Mouse (Mus musculus) c-Kit-negative CD71-positive TER-119-positive erythroid progenitor cells, embryonic 14.5 days (primary cell): Measurements from ENCODE around the gene Vpreb1.

ENCODE experiments used
- DNase-seq: peaks from one replicate; pipeline ENCODE4 v3.0.0-alpha.2; 2013; ENCODE audit warnings: low read depth, low spot score

Gene Vpreb1

DNA sequence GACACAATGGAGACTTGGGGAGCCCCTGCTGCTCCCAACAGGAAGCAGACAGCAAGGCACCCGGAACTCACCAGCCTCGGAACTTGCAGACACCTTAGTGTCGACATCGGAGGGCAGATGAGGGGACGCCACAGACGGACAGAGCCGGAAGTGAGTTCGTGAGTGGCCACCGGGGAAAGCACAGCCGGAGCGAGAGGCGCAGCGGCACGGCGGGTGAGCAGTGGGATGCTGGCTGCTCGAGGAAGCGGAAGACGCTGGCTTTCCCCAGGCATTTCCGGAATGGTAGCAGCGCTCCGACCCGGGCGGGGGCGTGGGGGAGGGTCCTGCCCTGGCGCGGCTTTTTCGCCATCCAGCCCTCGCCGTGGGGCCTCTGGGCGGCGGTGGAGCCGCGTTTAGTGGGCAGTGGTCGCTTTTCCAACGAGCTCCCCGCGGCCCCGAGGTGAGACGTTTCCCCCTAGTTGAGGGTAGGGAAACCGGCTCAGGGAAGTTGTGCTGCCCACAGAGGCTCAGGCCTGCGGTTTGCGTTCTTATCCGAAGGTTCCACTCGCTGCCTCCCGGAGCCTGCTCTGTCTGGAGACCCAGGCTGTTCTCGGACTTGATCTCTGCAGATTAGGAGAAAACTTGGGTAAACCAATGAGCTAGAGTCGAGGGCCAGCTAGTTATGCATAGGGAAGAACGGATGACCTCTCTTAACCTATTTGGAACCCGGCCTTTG, at the start of gene Vpreb1, which contains the start of gene Top3b:
Vpreb1 (minus strand) TSS at position 227 of the 715 bp plus-strand sequence.
Top3b (plus strand) TSS at position 120 of the 715 bp plus-strand sequence.
- peak; percentile 71 for DNase-seq

DNA sequence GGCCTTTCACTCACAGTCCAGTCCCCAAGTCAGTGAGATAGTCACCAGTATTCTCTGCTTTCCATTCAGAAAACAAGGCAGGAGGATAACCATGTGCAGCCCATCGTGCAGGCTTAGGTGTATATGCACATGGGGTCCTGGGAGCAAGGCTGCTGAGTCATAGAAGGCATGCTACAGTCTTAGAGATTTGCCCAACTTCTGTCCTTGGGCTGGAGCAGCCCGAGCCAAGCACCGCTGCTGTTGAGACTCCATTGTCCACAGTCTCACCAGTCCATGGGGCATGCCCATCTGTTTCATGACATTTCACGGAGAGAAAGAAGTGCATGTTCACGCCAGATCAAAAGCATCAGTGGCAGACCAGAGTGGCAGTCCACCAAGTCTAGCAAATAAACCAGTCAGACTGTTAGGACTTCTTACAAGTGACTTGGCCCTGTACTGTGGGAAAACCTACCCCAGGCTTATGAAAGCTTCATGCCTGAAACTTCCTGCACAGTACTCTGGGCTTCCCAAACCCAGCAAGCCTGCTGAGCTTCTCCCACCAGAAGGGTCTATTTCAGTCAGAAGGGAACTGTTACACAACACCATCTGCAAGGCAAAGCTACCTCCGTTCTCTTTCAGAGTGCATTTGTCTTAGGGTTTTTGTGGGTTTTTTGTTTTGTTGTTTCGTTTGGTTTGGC, 47.9 kb upstream of the Vpreb1 start:
- DNase-seq = no peak

- DNase-seq = no peak
These were observed 42.8 kb upstream of the Vpreb1 start for GRCm38 (mm10) chr16:16913440-16913839.

- peak; percentile 30 for DNase-seq
These were observed 41.3 kb upstream of the Vpreb1 start for GRCm38 (mm10) chr16:16911641-16912597.

GRCm38 (mm10) chr16:16907799-16908198, 37.2 kb upstream of the Vpreb1 start:
- no peak for DNase-seq

DNA sequence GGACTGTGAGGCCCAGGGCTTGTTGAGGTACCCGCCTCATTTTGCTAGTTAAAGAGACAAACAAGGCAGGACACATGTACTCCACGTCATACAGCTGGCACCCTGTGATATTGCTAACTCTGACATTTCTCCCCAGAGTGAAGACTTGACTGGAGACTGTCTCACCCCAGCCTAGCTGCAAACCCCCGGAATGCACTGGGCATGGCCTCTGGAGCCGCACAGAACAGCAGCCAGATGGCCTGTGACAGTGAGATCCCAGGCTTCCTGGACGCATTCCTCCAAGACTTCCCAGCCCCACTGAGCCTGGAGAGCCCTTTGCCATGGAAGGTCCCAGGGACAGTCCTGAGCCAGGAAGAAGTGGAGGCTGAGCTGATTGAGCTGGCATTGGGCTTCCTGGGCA, 32.5 kb upstream of the Vpreb1 start:
- DNase-seq = no peak

DNA sequence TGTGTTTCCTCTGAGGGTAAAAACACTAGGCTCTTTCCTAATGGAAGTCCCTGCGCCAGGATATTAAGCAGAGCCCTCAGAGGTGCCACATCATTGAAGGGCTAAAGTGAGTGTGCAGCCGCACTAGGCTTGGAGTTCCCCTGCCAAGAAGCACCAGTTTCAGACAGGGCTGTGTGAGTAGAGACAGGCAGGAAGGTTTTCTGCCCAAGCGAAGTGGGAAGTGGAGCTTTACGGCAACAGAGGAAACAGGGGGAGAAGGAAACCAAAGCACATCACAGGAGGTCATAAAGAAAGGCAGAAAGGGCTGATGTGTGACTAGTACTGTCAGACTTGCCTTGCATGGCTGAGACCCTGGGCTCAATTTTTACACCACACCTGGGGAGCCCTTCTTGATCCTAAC, 31.7 kb upstream of the Vpreb1 start:
- DNase-seq = no peak

DNA sequence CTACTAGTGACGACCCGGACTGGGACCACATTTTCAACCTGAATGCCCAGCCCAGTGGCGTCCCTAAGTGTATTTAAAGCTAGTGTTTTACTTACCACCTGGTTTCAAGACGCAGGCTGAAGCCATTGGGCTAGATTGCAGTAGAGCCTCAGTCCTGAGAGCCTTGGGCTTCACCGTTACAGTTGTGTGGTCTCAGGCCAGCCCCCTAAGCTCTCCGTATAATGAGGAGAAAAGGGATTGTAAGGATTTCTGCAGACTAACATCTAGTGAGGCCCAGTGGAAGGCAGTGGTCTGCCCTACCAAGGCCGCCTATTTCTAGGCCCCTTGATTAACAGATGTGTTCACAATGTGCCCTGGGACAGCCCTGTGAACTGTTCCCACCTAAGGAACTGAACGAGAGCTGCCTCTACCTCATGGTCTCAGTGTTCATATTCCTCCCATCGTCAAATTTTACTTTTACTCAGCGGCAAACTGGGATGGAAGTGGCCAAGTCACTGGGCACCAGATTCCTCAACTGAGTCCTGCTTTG, 26.5 kb upstream of the Vpreb1 start:
- DNase-seq = no peak

DNA sequence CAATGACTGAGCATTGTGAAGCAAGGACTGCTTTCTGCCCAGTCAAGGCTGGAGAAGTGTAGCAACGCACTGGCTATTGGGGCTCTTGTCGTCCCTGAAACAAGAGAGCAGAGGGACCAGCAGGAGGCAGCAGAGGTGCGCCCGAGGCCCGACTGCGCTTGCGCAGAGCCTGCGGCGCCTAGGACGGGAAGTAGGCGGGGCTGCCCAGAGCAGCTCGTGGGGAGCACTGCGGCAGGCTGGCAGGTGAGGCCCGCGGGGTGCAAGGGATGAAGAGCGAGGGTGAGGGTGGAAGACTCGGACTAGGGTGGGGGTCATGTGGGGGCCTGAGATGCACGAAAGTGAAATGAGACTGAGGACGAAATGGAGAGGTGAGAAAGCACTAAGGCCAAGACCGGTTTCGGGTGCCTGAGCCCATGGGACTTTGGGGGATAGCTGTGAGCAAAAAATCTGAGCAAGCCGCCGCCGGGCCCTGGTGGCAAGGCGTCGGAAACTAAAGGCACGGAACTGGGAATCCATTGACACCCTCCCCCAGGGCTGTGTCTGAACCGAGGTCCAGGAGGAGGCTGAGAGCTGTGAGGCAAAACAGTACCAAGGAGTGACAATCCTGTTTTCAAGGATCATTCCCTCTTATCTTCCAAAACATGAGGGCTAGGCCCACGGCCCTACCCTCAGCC, 25.9 kb upstream of the Vpreb1 start, which contains the start of gene Ppm1f:
Ppm1f (plus strand) TSS at position 88 of the 674 bp plus-strand sequence.
- DNase-seq = peak; percentile 84

DNA sequence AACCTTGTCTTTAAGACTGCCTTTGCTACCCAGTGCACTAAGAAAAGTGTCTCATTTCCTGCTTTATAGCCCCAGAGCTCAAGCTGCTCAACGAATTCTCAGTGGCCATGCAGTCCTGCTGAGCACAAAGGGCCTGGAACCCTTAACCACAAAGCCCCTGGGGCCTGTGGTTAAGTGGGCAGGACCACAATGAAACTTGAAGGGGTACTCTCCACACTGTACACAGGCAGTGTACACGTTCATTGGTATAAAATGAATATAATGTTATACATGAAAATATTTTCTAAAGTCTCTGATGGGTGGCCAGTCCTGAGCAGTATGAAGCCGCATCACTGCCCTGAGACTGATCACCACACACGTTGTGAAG, 25.4 kb upstream of the Vpreb1 start:
- DNase-seq = no peak

DNA sequence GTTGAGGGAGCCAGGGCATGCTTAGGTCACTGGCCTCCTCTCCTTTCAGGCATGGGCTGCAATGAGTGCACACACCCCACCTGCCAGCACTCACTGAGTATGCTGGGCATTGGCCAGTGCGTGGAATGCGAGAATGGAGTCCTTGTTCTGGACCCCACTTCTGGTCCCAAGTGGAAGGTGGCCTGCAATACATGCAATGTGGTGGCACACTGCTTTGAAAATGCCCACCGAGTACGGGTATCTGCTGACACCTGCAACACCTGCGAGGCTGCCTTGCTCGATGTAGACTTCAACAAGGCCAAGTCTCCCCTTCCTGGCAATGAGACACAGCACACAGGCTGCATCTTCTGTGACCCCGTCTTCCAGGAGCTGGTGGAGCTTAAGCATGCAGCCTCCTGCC, 21.7 kb upstream of the Vpreb1 start:
- no peak for DNase-seq

DNA sequence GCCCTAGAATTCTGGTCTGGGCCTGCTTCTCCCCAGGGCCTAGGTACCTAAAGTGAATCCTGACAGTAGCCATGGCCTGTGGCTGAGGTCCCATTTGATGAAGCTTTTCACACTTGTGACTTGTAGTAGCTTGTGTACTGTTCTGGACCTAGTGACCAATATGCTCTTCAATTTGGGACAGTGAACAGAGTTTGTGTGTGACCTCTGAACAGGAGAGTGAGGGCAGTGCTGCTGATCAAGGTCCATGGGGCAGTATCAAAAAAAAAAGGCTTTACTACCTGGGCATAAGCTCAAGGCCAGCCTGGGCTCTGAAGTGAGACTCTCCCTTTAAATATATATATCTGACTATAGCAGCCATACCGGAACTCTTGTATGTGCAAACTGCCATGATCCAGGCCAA, 17.7 kb upstream of the Vpreb1 start:
- DNase-seq = no peak

DNA sequence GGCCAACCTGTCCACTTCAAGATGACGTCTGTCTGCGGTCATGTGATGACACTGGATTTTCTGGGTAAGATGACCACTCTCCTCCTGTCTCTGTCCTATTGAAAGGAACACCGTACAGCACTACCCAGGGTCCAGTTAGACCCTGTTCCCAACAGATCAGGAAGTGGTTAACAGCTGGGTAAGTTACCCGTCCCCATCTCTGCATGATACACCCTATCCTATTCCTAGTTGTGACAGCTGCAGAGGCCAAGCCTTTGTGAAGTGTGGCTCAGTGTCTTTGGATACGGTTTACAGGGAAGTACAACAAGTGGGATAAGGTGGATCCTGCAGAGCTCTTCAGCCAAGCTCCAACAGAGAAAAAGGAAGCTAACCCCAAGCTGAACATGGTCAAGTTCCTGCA, 8.4 kb upstream of the Vpreb1 start:
- DNase-seq = no peak

DNA sequence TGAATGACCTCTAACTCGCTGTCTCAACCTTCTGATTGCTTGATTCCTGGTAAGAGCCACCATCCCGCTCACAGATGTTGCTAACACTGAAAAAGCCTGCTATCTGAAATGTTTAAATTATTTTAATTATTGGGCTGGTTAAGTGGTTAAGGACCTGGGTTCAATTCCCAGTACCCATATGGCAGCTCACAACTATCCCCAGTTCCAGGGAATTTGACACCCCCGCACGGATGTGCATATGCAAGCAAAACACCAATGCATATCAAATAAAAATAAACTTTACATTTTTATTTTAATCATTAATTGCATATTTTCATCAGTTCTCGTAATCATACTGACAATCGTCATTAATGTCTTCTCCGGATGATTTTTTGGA, 414 bp downstream of the Vpreb1 start:
- no peak for DNase-seq

DNA sequence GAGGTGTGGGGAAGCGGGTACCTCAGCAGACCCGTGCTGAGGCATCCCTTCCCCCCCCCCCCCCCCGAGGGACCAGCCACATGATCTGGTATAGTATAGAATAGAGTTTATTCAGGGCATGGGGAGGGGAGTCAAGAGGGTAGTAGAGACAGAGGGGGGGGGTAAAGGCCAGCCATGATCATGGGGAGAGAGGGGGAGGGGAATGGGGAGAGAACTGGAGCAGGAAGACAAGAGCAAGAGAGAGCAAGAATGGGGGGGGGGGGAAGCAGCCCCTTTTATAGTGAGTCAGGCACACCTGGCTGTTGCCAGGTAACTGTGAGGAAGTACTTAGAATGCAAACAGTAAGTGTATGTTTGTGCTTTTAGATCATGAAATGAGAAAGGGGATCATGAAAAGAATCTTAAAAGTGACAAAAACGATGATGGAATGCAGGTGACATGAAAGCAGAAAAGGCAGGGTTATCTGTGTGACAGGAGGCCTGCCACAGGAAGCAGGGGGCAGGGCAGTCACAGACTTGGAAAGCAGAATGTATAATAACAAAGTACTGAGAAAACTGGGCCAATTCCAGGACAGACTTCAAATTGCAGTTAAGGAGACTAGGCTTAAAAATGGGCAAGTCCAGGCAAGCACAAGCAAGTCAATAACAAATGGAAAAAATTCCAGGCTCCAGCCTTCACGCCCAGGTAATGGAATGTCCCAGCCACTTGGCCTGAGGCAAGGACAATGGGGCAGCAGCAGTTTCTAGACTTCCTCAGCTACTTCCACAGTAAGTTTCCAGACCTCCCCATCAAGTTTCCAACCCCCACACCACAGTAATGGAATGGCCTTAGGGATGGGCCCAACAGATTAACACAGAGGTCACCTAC, 4.7 kb downstream of the Vpreb1 start:
- DNase-seq = no peak

DNA sequence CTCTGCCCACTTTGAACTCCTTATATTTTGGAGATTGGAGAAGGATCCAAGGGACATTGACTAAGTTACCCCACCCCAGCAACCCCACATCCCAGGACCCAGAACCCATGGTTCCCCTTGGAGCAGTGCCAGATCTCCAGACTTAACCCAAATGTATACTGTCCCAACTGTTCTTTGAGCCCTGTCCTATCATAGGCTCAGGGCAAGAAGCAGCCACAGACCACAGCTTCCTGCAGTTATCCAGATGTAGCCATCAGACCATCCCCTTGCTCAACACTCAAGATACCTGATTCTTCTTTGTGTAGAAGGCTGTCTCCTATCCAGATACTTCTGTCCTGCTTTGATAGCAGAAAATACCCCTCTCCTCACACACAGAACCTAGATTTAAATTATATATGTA, 5.4 kb downstream of the Vpreb1 start:
- DNase-seq = no peak

DNA sequence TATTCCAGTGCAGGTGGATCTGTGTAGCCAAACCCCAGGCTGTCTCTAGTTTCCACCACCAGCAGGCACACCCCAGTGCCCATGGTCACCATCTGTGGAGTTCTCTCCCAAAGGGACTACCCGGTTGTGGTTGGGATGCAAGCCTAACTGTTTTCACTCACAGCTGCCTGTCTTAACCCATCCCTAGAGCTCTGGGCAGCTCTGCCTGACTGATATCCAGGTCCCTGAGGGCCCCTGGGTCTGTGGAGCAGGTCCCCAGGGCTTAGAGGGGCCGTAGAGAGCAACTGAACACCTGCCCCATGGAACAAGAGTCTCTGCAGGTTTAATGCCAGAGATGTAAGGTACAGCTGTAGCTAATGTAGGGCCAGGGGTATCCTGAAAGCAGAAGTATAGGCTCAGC, 6.7 kb downstream of the Vpreb1 start, which contains the start of gene Igll1:
Igll1 (minus strand) TSS at position 8 of the 400 bp plus-strand sequence.
- DNase-seq = no peak

GRCm38 (mm10) chr16:16862288-16862687, 8.4 kb downstream of the Vpreb1 start:
- no peak for DNase-seq

- no peak for DNase-seq
These were observed 13.7 kb downstream of the Vpreb1 start for GRCm38 (mm10) chr16:16856731-16857476.
